Mouse (Mus musculus) adrenal gland, postnatal 10 days (tissue): ENCODE data around the gene Sprr2d. TPM values are rescaled to one million over a fixed set of nuclear protein-coding genes. Genes with fewer than 3 reads are reported as not detected.

Experiments
- DNase-seq: peaks from one replicate; pipeline ENCODE4 v3.0.0; 2021; ENCODE audit warnings: mixed read lengths
- long read RNA-seq, 2 experiments: library from polyadenylated mRNA; stranded (forward); transcript quantifications; one replicate each; pipeline ENCODE4 v2.0.0; 2021
- total RNA-seq, 2 experiments: library from RNA; stranded (reverse); gene quantifications; 2 replicates each; pipeline ENCODE4 v1.2.3; 2021

Sprr2d gene
- total RNA-seq: not detected
- long read RNA-seq, experiment 1: 0 reads
- long read RNA-seq, experiment 2: 0 reads

DNA sequence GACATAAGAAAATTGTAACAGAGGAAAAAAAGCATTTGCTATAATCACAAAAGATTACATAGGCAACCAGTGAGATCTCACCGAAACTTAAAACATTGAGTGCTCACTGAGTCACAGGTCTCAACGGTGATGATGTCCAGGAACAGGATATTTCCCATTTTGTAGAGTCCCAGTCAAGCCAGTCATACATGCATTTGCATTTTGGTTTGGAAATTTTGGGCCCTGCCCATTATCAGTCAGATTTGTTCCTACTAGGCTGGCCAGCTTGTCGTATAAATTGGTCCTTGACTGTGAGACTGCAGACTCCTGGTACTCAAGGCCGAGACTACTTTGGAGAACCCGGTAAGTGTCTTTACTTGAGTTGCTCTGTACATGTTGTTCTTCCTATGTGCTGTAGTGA is at the start of gene Sprr2d:
Sprr2d (plus strand) TSS at position 301 of the 400 bp plus-strand sequence.
- no peak for DNase-seq

- DNase-seq: no peak
Measured at GRCm38 (mm10) chr3:92307406-92307805, 31.5 kb upstream of the Sprr2d start.

DNA sequence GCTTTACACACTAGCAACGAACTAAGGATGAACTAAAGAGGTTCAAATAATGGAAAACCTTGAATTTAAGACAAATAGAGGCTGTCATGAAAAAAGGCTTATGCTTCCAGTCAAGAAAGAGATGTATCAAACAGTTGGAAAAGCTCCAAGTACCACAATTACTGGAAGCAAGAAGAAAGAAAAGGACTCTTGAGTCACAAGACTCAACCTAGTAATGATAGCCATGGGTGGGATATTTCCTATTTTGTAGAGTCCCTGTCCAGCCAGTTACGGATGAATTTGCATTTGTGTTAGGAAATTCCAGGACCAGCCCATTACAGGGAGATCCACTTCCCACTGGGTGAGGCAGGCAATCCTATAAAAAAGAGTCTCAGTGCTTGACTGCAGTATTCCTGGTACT is 22.6 kb upstream of the Sprr2d start, which contains the start of gene Sprr2b:
Sprr2b (plus strand) TSS at position 301 of the 400 bp plus-strand sequence.
- no peak for DNase-seq

DNA sequence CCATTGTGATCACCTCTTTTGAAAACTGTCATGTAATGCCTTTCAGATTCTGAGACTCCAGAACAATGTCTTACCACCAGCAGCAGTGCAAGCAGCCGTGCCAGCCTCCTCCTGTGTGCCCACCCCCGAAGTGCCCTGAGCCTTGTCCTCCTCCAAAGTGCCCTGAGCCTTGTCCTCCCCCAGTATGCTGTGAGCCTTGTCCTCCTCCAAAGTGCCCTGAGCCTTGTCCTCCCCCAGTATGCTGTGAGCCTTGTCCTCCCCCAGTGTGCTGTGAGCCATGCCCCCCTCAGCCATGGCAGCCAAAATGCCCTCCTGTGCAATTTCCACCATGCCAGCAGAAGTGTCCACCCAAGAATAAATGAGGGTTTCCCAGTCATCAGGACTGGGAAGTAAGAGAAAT is 21.6 kb upstream of the Sprr2d start:
- no peak for DNase-seq

DNA sequence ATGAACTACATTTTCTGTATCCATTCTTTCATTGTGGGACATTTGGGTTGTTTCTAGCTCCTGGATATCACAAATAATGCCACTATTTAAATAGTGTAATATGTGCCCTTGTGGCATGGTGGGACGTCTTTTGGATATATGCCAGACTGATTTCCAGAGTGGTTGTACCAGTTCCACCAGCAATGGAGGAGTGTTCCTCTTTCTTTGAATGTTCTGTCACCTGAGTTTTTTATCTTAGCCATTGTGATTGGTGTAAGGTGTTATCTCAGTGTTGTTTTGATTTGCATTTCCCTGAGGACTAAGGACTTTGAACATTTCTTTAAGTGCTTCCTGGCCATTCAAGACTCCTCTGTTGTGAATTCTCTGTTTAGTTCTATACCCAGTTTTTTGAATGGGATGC is 2.7 kb upstream of the Sprr2d start:
- no peak for DNase-seq

GRCm38 (mm10) chr3:92351843-92352242 is 12.9 kb downstream of the Sprr2d start, which contains the start of gene Sprr2e:
TSS of gene Sprr2e (plus strand) at chr3:92352143.
- no peak for DNase-seq

DNA sequence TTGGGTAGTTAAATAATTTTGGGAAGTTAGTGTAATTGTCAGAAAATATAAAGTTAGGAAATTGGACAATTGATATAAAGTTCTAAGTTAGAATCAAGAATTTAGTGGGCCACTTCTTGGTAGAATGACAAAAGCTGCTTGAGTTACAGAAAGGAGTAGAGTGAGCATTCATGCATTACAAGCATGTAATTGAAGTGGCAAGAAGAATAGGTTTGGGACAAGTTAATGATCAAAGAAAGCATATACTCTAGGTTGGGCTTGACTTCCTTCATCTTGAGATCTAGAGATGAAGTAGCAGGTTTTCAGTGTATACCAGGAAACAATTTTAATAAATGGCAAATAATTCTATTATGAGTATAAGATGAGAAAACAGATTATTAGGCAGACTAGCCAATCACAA is 22.7 kb downstream of the Sprr2d start:
- no peak for DNase-seq

DNA sequence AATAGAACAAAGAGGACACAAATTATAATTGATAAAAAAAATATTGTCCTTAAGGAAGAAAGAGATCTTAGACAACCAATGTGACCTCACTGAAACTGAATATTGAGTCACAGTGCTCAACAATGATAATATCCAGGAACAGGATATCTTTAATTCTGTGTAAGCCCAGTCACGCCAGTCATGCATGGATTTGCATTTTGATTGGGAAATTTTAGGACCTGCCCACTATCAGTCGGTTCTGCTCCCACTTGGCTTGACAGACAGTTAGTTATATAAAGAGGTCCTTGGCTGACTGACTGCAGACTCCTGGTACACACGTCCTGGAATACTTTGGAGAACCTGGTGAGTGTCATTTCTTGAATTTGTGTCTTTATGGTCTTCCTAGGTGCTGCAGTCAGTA is 25.9 kb downstream of the Sprr2d start, which contains the start of gene Sprr2f:
Sprr2f (plus strand) TSS at position 301 of the 400 bp plus-strand sequence.
- DNase-seq: no peak

DNA sequence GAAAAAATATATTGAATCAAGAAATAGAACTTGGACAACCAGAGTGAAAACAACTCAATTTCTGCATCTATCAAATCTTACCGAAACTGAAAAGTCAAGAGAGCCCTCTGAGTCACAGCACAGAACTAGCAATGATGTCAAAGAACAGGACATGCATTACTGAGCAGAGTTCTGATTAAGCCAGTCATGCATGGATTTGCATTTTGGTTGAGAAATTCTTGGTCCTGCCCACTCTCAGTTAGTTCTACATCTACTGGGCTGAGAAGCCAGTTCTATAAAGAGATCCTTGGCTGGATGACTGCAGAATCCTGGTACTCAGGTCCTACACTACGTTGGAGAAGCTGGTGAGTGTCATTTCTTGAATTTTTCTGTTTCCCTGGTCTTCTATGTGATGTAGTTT is 34.7 kb downstream of the Sprr2d start:
- DNase-seq: no peak

DNA sequence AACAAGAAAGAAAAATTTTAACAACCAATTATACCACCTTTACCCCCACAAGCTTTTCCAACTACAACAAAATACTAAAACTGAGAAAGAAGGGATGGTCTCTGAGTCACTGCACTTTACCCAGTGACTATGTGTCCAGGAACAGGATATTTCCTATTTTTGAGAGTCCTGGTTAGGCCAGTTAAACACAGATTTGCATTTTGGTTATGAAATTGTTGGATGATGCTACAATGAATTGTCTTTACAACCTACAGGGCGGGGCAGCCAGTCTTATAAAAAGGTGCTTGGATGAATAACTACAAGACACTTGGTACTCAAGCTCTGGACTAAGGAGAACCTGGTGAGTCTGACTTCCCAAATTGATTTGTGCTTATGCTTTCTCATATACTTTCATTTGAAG is 46.4 kb downstream of the Sprr2d start, which contains the start of gene Sprr2h:
Sprr2h (plus strand) TSS at position 301 of the 400 bp plus-strand sequence.
- no peak for DNase-seq

Other genes starting within 250 kb of the Sprr2d start
- gene Prr9, start 215.2 kb upstream of the Sprr2d start, total RNA-seq: not detected
- gene Lelp1, start 196.4 kb upstream of the Sprr2d start, total RNA-seq: not detected
- gene Sprr2a1, start 123.3 kb upstream of the Sprr2d start, total RNA-seq: not detected
- not detected for gene Sprr2a2, start 123.2 kb upstream of the Sprr2d start, total RNA-seq
- not detected for gene Sprr2a3, start 53.7 kb upstream of the Sprr2d start, total RNA-seq
- gene Sprr2b, start 22.5 kb upstream of the Sprr2d start, total RNA-seq: not detected
- not detected for gene Sprr2e, start 13.0 kb downstream of the Sprr2d start, total RNA-seq
- not detected for gene Sprr2f, start 26.0 kb downstream of the Sprr2d start, total RNA-seq
- gene Sprr2h, start 46.5 kb downstream of the Sprr2d start, total RNA-seq: not detected
- gene Sprr2i, start 68.9 kb downstream of the Sprr2d start, total RNA-seq: not detected
- not detected for gene Sprr2j-ps, start 78.9 kb downstream of the Sprr2d start, total RNA-seq
- 10 to 100 TPM in 1 of 2 experiments, 1 to 10 TPM in 1; 8.2 to 10.7 TPM for gene Gm9774, start 90.3 kb downstream of the Sprr2d start, total RNA-seq
- gene Sprr2k, start 93.4 kb downstream of the Sprr2d start, total RNA-seq: not detected
- gene Sprr1b, start 99.6 kb downstream of the Sprr2d start, total RNA-seq: not detected
- not detected for gene Sprr3, start 119.6 kb downstream of the Sprr2d start, total RNA-seq
- gene Sprr1a, start 146.8 kb downstream of the Sprr2d start, total RNA-seq: not detected
- not detected for gene Sprr4, start 161.4 kb downstream of the Sprr2d start, total RNA-seq
- gene 2310046K23Rik, start 195.4 kb downstream of the Sprr2d start, total RNA-seq: not detected
- not detected for gene Ivl, start 234.6 kb downstream of the Sprr2d start, total RNA-seq
- gene Smcp, start 249.9 kb downstream of the Sprr2d start, total RNA-seq: not detected